Mouse (Mus musculus): ENCODE measurements at regions not wholly inside any gene's neighbourhood (a gene's known extent, or its start where the extent isn't known, plus 50 kb on each side); places are given as distances from the start of the nearest gene placed in this dataset.

DNA sequence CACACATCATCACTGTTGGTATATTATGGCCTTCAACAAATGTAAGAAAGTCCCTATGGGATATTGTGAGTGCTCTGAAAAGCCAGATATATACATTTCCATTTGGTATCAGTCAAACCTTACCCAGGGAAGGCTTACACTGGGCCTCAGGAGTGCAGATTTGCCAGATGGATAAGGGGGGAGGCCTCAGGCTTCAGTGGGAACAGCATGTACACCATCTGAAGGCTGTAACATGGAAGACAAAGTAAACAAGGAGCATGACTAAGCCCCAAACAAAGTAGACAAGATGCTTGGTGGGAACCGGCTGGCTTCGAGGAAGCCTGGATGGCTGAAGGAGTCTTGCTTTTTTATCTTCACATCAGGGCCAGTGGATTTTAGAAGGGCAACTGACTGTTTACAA, 474.3 kb upstream of the Man1a start:
- H3K36me3 ChIP-seq (ENCODE audit: control insufficient read depth in 1 of 2, insufficient read depth in 2 of 2, low read length in 2 of 2): no peaks in the 10 kb centered on the region
- H3K4me3 ChIP-seq (ENCODE audit: control insufficient read depth in 1 of 2, insufficient read depth in 1 of 2, low read depth in 2 of 2, low read length in 2 of 2): no peak overlapping the region
- TF ChIP-seq ETS1 (IDR thresholded peaks at IDR 0.05; ENCODE audit: low read depth, low read length) (no peak), E2F4 (IDR thresholded peaks at IDR 0.05; ENCODE audit: borderline replicate concordance, low read depth, low read length) (no peak), TAL1 (IDR thresholded peaks at IDR 0.05; ENCODE audit: low read length) (no peak), NRF1 (IDR thresholded peaks at IDR 0.05; ENCODE audit: insufficient read depth, low read depth, low read length, poor library complexity, severe bottlenecking) (no peak), RCOR1 (IDR thresholded peaks at IDR 0.05; ENCODE audit: low read depth, low read length) (no peak), ZNF384 (IDR thresholded peaks at IDR 0.05; ENCODE audit: low read depth, low read length) (no peak), ZKSCAN1 (IDR thresholded peaks at IDR 0.05; ENCODE audit: low read depth, low read length) (no peak)
- no peak overlapping the region for H3K9ac ChIP-seq (ENCODE audit: control insufficient read depth, low read depth, low read length, poor library complexity, severe bottlenecking)
- no peak overlapping the region for H3K27ac ChIP-seq (ENCODE audit: control insufficient read depth, low read depth, low read length)
- H3K9me3 ChIP-seq (replicated peaks; ENCODE audit: insufficient read depth, low read length): no peaks in the 10 kb centered on the region
- no peaks in the 10 kb centered on the region for H3K27me3 ChIP-seq (ENCODE audit: control insufficient read depth in 1 of 2, insufficient read depth in 2 of 2, low read length in 2 of 2)
- no peaks in the 10 kb centered on the region for H3K4me1 ChIP-seq (ENCODE audit: control insufficient read depth in 1 of 2, insufficient read depth in 2 of 2, low read length in 2 of 2)
- DNase-seq (ENCODE audit: low read depth, low spot score): no peak
- no peaks in the 10 kb centered on the region for H3K79me2 ChIP-seq (ENCODE audit: control insufficient read depth, insufficient read depth, low read length, poor library complexity)

GRCm38 (mm10) chr10:54548977-54549376, 472.6 kb upstream of the Man1a start:
- Histone ChIP-seq H3K79me2 (ENCODE audit: control insufficient read depth, insufficient read depth, low read length, poor library complexity) (no peaks in the 10 kb centered on the region), H3K9me3 (replicated peaks; ENCODE audit: insufficient read depth, low read length) (no peaks in the 10 kb centered on the region), H3K4me1 (ENCODE audit: control insufficient read depth in 1 of 2, insufficient read depth in 2 of 2, low read length in 2 of 2) (no peaks in the 10 kb centered on the region), H3K27ac (ENCODE audit: control insufficient read depth, low read depth, low read length) (no peak overlapping the region), H3K4me3 (ENCODE audit: control insufficient read depth in 1 of 2, insufficient read depth in 1 of 2, low read depth in 2 of 2, low read length in 2 of 2) (no peak overlapping the region), H3K9ac (ENCODE audit: control insufficient read depth, low read depth, low read length, poor library complexity, severe bottlenecking) (no peak overlapping the region), H3K36me3 (ENCODE audit: control insufficient read depth in 1 of 2, insufficient read depth in 2 of 2, low read length in 2 of 2) (no peaks in the 10 kb centered on the region), H3K27me3 (ENCODE audit: control insufficient read depth in 1 of 2, insufficient read depth in 2 of 2, low read length in 2 of 2) (no peaks in the 10 kb centered on the region)
- TF ChIP-seq TAL1 (IDR thresholded peaks at IDR 0.05; ENCODE audit: low read length): no peak
- no peak for TF ChIP-seq POLR2AphosphoS5 (IDR thresholded peaks at IDR 0.05; ENCODE audit: borderline replicate concordance, low read depth, low read length)
- no peak for TF ChIP-seq TBP (IDR thresholded peaks at IDR 0.05; ENCODE audit: low read depth, low read length)
- no peak for TF ChIP-seq BHLHE40 (IDR thresholded peaks at IDR 0.05; ENCODE audit: borderline replicate concordance, low read depth, low read length)
- TF ChIP-seq ZC3H11A (IDR thresholded peaks at IDR 0.05; ENCODE audit: low read depth, low read length): no peak
- no peak for TF ChIP-seq TCF12 (IDR thresholded peaks at IDR 0.05; ENCODE audit: low read depth, low read length)
- no peak for TF ChIP-seq SMC3 (IDR thresholded peaks at IDR 0.05; ENCODE audit: low read depth, low read length)
- TF ChIP-seq EP300 (IDR thresholded peaks at IDR 0.05; ENCODE audit: low read depth in 1 of 2, low read length in 2 of 2): no peak
- no peak for TF ChIP-seq CTCF (IDR thresholded peaks at IDR 0.05 in 2 of 3, conservative IDR thresholded peaks at IDR 0.05 in 1 of 3; ENCODE audit: control insufficient read depth in 1 of 3, insufficient read depth in 1 of 3, low read depth in 2 of 3, low read length in 3 of 3, poor library complexity in 1 of 3, severe bottlenecking in 1 of 3)
- no peak for TF ChIP-seq ETS1 (IDR thresholded peaks at IDR 0.05; ENCODE audit: low read depth, low read length)
- no peak for TF ChIP-seq UBTF (IDR thresholded peaks at IDR 0.05; ENCODE audit: borderline replicate concordance, insufficient read depth, low read depth, low read length)
- TF ChIP-seq ZMIZ1 (IDR thresholded peaks at IDR 0.05; ENCODE audit: low read depth, low read length): no peak
- no peak for TF ChIP-seq MEF2A (IDR thresholded peaks at IDR 0.05; ENCODE audit: extremely low read depth, insufficient replicate concordance, low read depth, low read length, poor library complexity, severe bottlenecking)
- TF ChIP-seq SIN3A (IDR thresholded peaks at IDR 0.05; ENCODE audit: low read length): no peak
- TF ChIP-seq KAT2A (conservative IDR thresholded peaks at IDR 0.05; ENCODE audit: low read depth, low read length): no peak
- TF ChIP-seq RCOR1 (IDR thresholded peaks at IDR 0.05; ENCODE audit: low read depth, low read length): no peak
- TF ChIP-seq MAFK (IDR thresholded peaks at IDR 0.05; ENCODE audit: borderline replicate concordance, low read depth, low read length): no peak
- TF ChIP-seq GATA1 (IDR thresholded peaks at IDR 0.05; ENCODE audit: low read depth, low read length): no peak
- no peak for TF ChIP-seq ZNF384 (IDR thresholded peaks at IDR 0.05; ENCODE audit: low read depth, low read length)
- DNase-seq (ENCODE audit: low read depth, low spot score): no peak
